Mouse (Mus musculus): ENCODE data around the gene Dbndd2. TPM values are rescaled to one million over a fixed set of nuclear protein-coding genes. Genes with fewer than 3 reads are reported as not detected.

The Dbndd2 gene
- polyA plus RNA-seq, 1 experiment: 75.8 TPM

GRCm38 (mm10) chr2:164452000-164452676 is 33.8 kb upstream of the Dbndd2 start:
- TF ChIP-seq CTCF (IDR thresholded peaks at IDR 0.05; ENCODE audit: low read depth, low read length) (no peak), POLR2A (IDR thresholded peaks at IDR 0.05; ENCODE audit: borderline replicate concordance, low read depth, low read length) (no peak)
- H3K4me3 ChIP-seq (ENCODE audit: insufficient read depth, low read length): no peak overlapping the region
- H3K4me1 ChIP-seq (ENCODE audit: control insufficient read depth, insufficient read depth, low read length): peaks cover 28% of the 10 kb centered on the region
- H3K27ac ChIP-seq (ENCODE audit: insufficient read depth, low read depth, low read length): no peak overlapping the region

- H3K4me1 ChIP-seq (ENCODE audit: control insufficient read depth, insufficient read depth, low read length): peaks cover 34% of the 10 kb centered on the region
- no peak overlapping the region for H3K4me3 ChIP-seq (ENCODE audit: insufficient read depth, low read length)
- TF ChIP-seq POLR2A (IDR thresholded peaks at IDR 0.05; ENCODE audit: borderline replicate concordance, low read depth, low read length): no peak
- no peak for TF ChIP-seq CTCF (IDR thresholded peaks at IDR 0.05; ENCODE audit: low read depth, low read length)
- no peak overlapping the region for H3K27ac ChIP-seq (ENCODE audit: insufficient read depth, low read depth, low read length)
Observed at GRCm38 (mm10) chr2:164453047-164453757, 32.7 kb upstream of the Dbndd2 start.

GRCm38 (mm10) chr2:164453887-164454500 is 31.9 kb upstream of the Dbndd2 start:
- H3K4me1 ChIP-seq (ENCODE audit: control insufficient read depth, insufficient read depth, low read length): peaks cover 39% of the 10 kb centered on the region
- no peak overlapping the region for H3K27ac ChIP-seq (ENCODE audit: insufficient read depth, low read depth, low read length)
- no peak overlapping the region for H3K4me3 ChIP-seq (ENCODE audit: insufficient read depth, low read length)
- TF ChIP-seq POLR2A (IDR thresholded peaks at IDR 0.05; ENCODE audit: borderline replicate concordance, low read depth, low read length): no peak
- no peak for TF ChIP-seq CTCF (IDR thresholded peaks at IDR 0.05; ENCODE audit: low read depth, low read length)

- TF ChIP-seq POLR2A (IDR thresholded peaks at IDR 0.05; ENCODE audit: borderline replicate concordance, low read depth, low read length): no peak
- no peak for TF ChIP-seq CTCF (IDR thresholded peaks at IDR 0.05; ENCODE audit: low read depth, low read length)
- no peak overlapping the region for H3K4me3 ChIP-seq (ENCODE audit: insufficient read depth, low read length)
- peaks cover 42% of the 10 kb centered on the region for H3K4me1 ChIP-seq (ENCODE audit: control insufficient read depth, insufficient read depth, low read length)
- H3K27ac ChIP-seq (ENCODE audit: insufficient read depth, low read depth, low read length): peak overlapping the region; percentile 48; the same call in 1 of the 2 replicates
Observed at GRCm38 (mm10) chr2:164454846-164455245, 31.1 kb upstream of the Dbndd2 start.

GRCm38 (mm10) chr2:164455421-164456190 is 30.3 kb upstream of the Dbndd2 start:
- Histone ChIP-seq H3K27ac (ENCODE audit: insufficient read depth, low read depth, low read length) (peak overlapping the region; percentile 48; the same call in 1 of the 2 replicates), H3K4me3 (ENCODE audit: insufficient read depth, low read length) (no peak overlapping the region), H3K4me1 (ENCODE audit: control insufficient read depth, insufficient read depth, low read length) (peaks cover 42% of the 10 kb centered on the region)
- no peak for TF ChIP-seq CTCF (IDR thresholded peaks at IDR 0.05; ENCODE audit: low read depth, low read length)
- no peak for TF ChIP-seq POLR2A (IDR thresholded peaks at IDR 0.05; ENCODE audit: borderline replicate concordance, low read depth, low read length)

- Histone ChIP-seq H3K27ac (ENCODE audit: insufficient read depth, low read depth, low read length) (peak overlapping the region; percentile 25; the same call in 1 of the 2 replicates), H3K4me3 (ENCODE audit: insufficient read depth, low read length) (peak overlapping the region; percentile 53; the same call in 1 of the 2 replicates), H3K4me1 (ENCODE audit: control insufficient read depth, insufficient read depth, low read length) (peaks cover 42% of the 10 kb centered on the region)
- TF ChIP-seq POLR2A (IDR thresholded peaks at IDR 0.05; ENCODE audit: borderline replicate concordance, low read depth, low read length) (no peak), CTCF (IDR thresholded peaks at IDR 0.05; ENCODE audit: low read depth, low read length) (no peak)
Observed at GRCm38 (mm10) chr2:164456413-164456812, 29.5 kb upstream of the Dbndd2 start.

GRCm38 (mm10) chr2:164456864-164457300 is 29.0 kb upstream of the Dbndd2 start, which contains the start of gene Sys1:
Gene Sys1, plus strand, starts transcription at chr2:164456964.
- Histone ChIP-seq H3K4me1 (ENCODE audit: control insufficient read depth, insufficient read depth, low read length) (peaks cover 43% of the 10 kb centered on the region), H3K4me3 (ENCODE audit: insufficient read depth, low read length) (peak within 1 kb of the TSS; percentile 53), H3K27ac (ENCODE audit: insufficient read depth, low read depth, low read length) (peak within 1 kb of the TSS; percentile 25)
- no peak for TF ChIP-seq CTCF (IDR thresholded peaks at IDR 0.05; ENCODE audit: low read depth, low read length)
- no peak for TF ChIP-seq POLR2A (IDR thresholded peaks at IDR 0.05; ENCODE audit: borderline replicate concordance, low read depth, low read length)

- Histone ChIP-seq H3K27ac (ENCODE audit: insufficient read depth, low read depth, low read length) (peak overlapping the region; percentile 22), H3K4me1 (ENCODE audit: control insufficient read depth, insufficient read depth, low read length) (peaks cover 51% of the 10 kb centered on the region), H3K4me3 (ENCODE audit: insufficient read depth, low read length) (no peak overlapping the region)
- TF ChIP-seq CTCF (IDR thresholded peaks at IDR 0.05; ENCODE audit: low read depth, low read length) (no peak), POLR2A (IDR thresholded peaks at IDR 0.05; ENCODE audit: borderline replicate concordance, low read depth, low read length) (no peak)
Observed at GRCm38 (mm10) chr2:164457942-164458341, 28.0 kb upstream of the Dbndd2 start.

GRCm38 (mm10) chr2:164458535-164458934 is 27.4 kb upstream of the Dbndd2 start:
- Histone ChIP-seq H3K4me1 (ENCODE audit: control insufficient read depth, insufficient read depth, low read length) (peaks cover 51% of the 10 kb centered on the region), H3K4me3 (ENCODE audit: insufficient read depth, low read length) (0 out of 2 replicates have a peak overlapping the region, but pooled peaks have one; percentile 0), H3K27ac (ENCODE audit: insufficient read depth, low read depth, low read length) (peak overlapping the region; percentile 70)
- TF ChIP-seq CTCF (IDR thresholded peaks at IDR 0.05; ENCODE audit: low read depth, low read length): no peak
- TF ChIP-seq POLR2A (IDR thresholded peaks at IDR 0.05; ENCODE audit: borderline replicate concordance, low read depth, low read length): no peak
